Mouse (Mus musculus) heart, embryonic 11.5 days (tissue): ENCODE results near the gene Me3. TPM values are rescaled to one million over a fixed set of nuclear protein-coding genes. Genes with fewer than 3 reads are reported as not detected.

ENCODE experiments used
- ATAC-seq: fragments of 200-750 bp; cut with Nextera tagmentation; replicated peaks from 2 replicates; pipeline ENCODE4 v1.8.0; 2017; ENCODE audit warnings: moderate library complexity; ENCODE audit not compliant: insufficient number of reproducible peaks, low FRiP score, low TSS enrichment
- H3K27ac ChIP-seq: fragments of 300-500 bp; sonication (generic); 2 replicates; pipeline ENCODE4 v1.5.1; 2014; ENCODE audit warnings: mild to moderate bottlenecking, low read depth, low read length
- H3K27me3 ChIP-seq: fragments of 300-500 bp; sonication (generic); 2 replicates; pipeline ENCODE4 v1.6.1; 2014; ENCODE audit warnings: mild to moderate bottlenecking, low read length, mixed read lengths; ENCODE audit not compliant: control insufficient read depth, insufficient read depth
- H3K36me3 ChIP-seq: fragments of 300-500 bp; sonication (generic); 2 replicates; pipeline ENCODE4 v1.6.1; 2014; ENCODE audit warnings: mild to moderate bottlenecking, low read length, moderate library complexity, mixed read lengths; ENCODE audit not compliant: control insufficient read depth, insufficient read depth
- H3K4me1 ChIP-seq: fragments of 300-500 bp; sonication (generic); 2 replicates; pipeline ENCODE4 v1.6.1; 2014; ENCODE audit warnings: low read length; ENCODE audit not compliant: control insufficient read depth, insufficient read depth
- H3K4me2 ChIP-seq: fragments of 300-500 bp; sonication (generic); 2 replicates; pipeline ENCODE4 v1.6.1; 2014; ENCODE audit warnings: mild to moderate bottlenecking, moderate library complexity
- H3K4me3 ChIP-seq: fragments of 300-500 bp; sonication (generic); 2 replicates; pipeline ENCODE4 v1.5.1; 2014; ENCODE audit warnings: low read depth, low read length
- H3K9ac ChIP-seq: fragments of 300-500 bp; sonication (generic); 2 replicates; pipeline ENCODE4 v1.6.1; 2014; ENCODE audit warnings: mild to moderate bottlenecking, low read depth, low read length, moderate library complexity
- H3K9me3 ChIP-seq: fragments of 300-500 bp; sonication (generic); replicated peaks from 2 replicates; pipeline ENCODE4 v1.6.1; 2016; ENCODE audit warnings: low read length; ENCODE audit not compliant: control insufficient read depth
- WGBS: fragments of 180-500 bp; shearing (Covaris S2); extraction: QIAGEN DNeasy Blood & Tissue Kit; methylation state at CpG from one replicate; pipeline ENCODE4 v1.1.7; 2014; ENCODE audit not compliant: insufficient replicate concordance; 5-methylcytosine and 5-hydroxymethylcytosine counted together
- polyA plus RNA-seq: library from polyadenylated mRNA; unstranded; fragments of >200 nt; fragmentation: Nextera tagmentation; extraction: Ambion mirVana; gene quantifications from 2 replicates; pipeline ENCODE4 v1.2.1, GENCODE M21; 2014

The Me3 gene
- polyA plus RNA-seq, 1 experiment from 2014 or later: 2.6 TPM

GRCm38 (mm10) chr7:89798358-89799020 is 166.3 kb downstream of the Me3 start:
- 71% methylated on average over 8 of the region's 8 CpGs for WGBS
- H3K4me3 ChIP-seq: no peak overlapping the region
- no peaks in the 10 kb centered on the region for H3K4me1 ChIP-seq
- H3K36me3 ChIP-seq: no peaks in the 10 kb centered on the region
- no peak overlapping the region for H3K4me2 ChIP-seq
- H3K9ac ChIP-seq: no peak overlapping the region
- H3K9me3 ChIP-seq: no peaks in the 10 kb centered on the region
- no peak overlapping the region for H3K27ac ChIP-seq
- H3K27me3 ChIP-seq: no peaks in the 10 kb centered on the region
- no peak for ATAC-seq

GRCm38 (mm10) chr7:89802447-89802846 is 170.3 kb downstream of the Me3 start:
- WGBS: 54% methylated on average over 3 of the region's 3 CpGs

GRCm38 (mm10) chr7:89803966-89804365 is 171.8 kb downstream of the Me3 start:
- Histone ChIP-seq H3K4me1 (no peaks in the 10 kb centered on the region), H3K36me3 (no peaks in the 10 kb centered on the region), H3K9me3 (no peaks in the 10 kb centered on the region), H3K4me2 (no peak overlapping the region), H3K4me3 (no peak overlapping the region), H3K27me3 (no peaks in the 10 kb centered on the region), H3K27ac (no peak overlapping the region), H3K9ac (no peak overlapping the region)
- ATAC-seq: no peak
- 71% methylated on average over 4 of the region's 4 CpGs for WGBS

More at GRCm38 (mm10) chr7:89802447-89802846, 170.3 kb downstream of the Me3 start:
- Histone ChIP-seq H3K9ac (no peak overlapping the region), H3K36me3 (no peaks in the 10 kb centered on the region), H3K9me3 (no peaks in the 10 kb centered on the region), H3K4me3 (no peak overlapping the region), H3K4me1 (no peaks in the 10 kb centered on the region), H3K27ac (no peak overlapping the region), H3K27me3 (no peaks in the 10 kb centered on the region), H3K4me2 (no peak overlapping the region)
- ATAC-seq: no peak

- H3K27me3 ChIP-seq: no peaks in the 10 kb centered on the region
- no peak overlapping the region for H3K9ac ChIP-seq
- WGBS: 12% methylated on average over 2 of the region's 2 CpGs
- no peak for ATAC-seq
- no peak overlapping the region for H3K4me3 ChIP-seq
- H3K4me1 ChIP-seq: no peaks in the 10 kb centered on the region
- no peaks in the 10 kb centered on the region for H3K9me3 ChIP-seq
- H3K4me2 ChIP-seq: no peak overlapping the region
- H3K36me3 ChIP-seq: no peaks in the 10 kb centered on the region
- no peak overlapping the region for H3K27ac ChIP-seq
Observed at GRCm38 (mm10) chr7:89809400-89809799, 177.2 kb downstream of the Me3 start.

GRCm38 (mm10) chr7:89828436-89829065 is 196.4 kb downstream of the Me3 start:
- no peaks in the 10 kb centered on the region for H3K4me1 ChIP-seq
- no peak overlapping the region for H3K9ac ChIP-seq
- H3K27me3 ChIP-seq: no peaks in the 10 kb centered on the region
- H3K4me2 ChIP-seq: no peak overlapping the region
- no peaks in the 10 kb centered on the region for H3K36me3 ChIP-seq
- H3K9me3 ChIP-seq: no peaks in the 10 kb centered on the region
- no peak overlapping the region for H3K27ac ChIP-seq
- H3K4me3 ChIP-seq: no peak overlapping the region
- ATAC-seq: no peak
- WGBS: 70% methylated on average over 4 of the region's 4 CpGs

GRCm38 (mm10) chr7:89829201-89829600 is 197.0 kb downstream of the Me3 start:
- H3K9me3 ChIP-seq: no peaks in the 10 kb centered on the region
- ATAC-seq: 0 out of 2 replicates have a peak, but pooled peaks have one; percentile 39
- WGBS: 57% methylated on average over 7 of the region's 7 CpGs
- H3K4me2 ChIP-seq: no peak overlapping the region
- H3K27me3 ChIP-seq: no peaks in the 10 kb centered on the region
- no peak overlapping the region for H3K9ac ChIP-seq
- H3K4me3 ChIP-seq: no peak overlapping the region
- H3K27ac ChIP-seq: no peak overlapping the region
- no peaks in the 10 kb centered on the region for H3K36me3 ChIP-seq
- no peaks in the 10 kb centered on the region for H3K4me1 ChIP-seq

- H3K9ac ChIP-seq: no peak overlapping the region
- ATAC-seq: no peak
- H3K27ac ChIP-seq: no peak overlapping the region
- no peaks in the 10 kb centered on the region for H3K9me3 ChIP-seq
- H3K27me3 ChIP-seq: no peaks in the 10 kb centered on the region
- H3K4me2 ChIP-seq: no peak overlapping the region
- WGBS: 92% methylated on average over 8 of the region's 8 CpGs
- no peaks in the 10 kb centered on the region for H3K36me3 ChIP-seq
- no peak overlapping the region for H3K4me3 ChIP-seq
- no peaks in the 10 kb centered on the region for H3K4me1 ChIP-seq
Observed at GRCm38 (mm10) chr7:89833521-89833920, 201.3 kb downstream of the Me3 start.

- no peak overlapping the region for H3K4me3 ChIP-seq
- no peaks in the 10 kb centered on the region for H3K9me3 ChIP-seq
- H3K4me2 ChIP-seq: no peak overlapping the region
- H3K36me3 ChIP-seq: no peaks in the 10 kb centered on the region
- ATAC-seq: no peak
- no peaks in the 10 kb centered on the region for H3K27me3 ChIP-seq
- no peak overlapping the region for H3K27ac ChIP-seq
- WGBS: 80% methylated on average over 8 of the region's 8 CpGs
- H3K4me1 ChIP-seq: no peaks in the 10 kb centered on the region
- no peak overlapping the region for H3K9ac ChIP-seq
Observed at GRCm38 (mm10) chr7:89835566-89835965, 203.4 kb downstream of the Me3 start.

- H3K4me2 ChIP-seq: no peak overlapping the region
- H3K4me3 ChIP-seq: no peak overlapping the region
- H3K36me3 ChIP-seq: no peaks in the 10 kb centered on the region
- WGBS: 88% methylated on average over 7 of the region's 7 CpGs
- ATAC-seq: no peak
- no peak overlapping the region for H3K27ac ChIP-seq
- no peaks in the 10 kb centered on the region for H3K9me3 ChIP-seq
- H3K4me1 ChIP-seq: no peaks in the 10 kb centered on the region
- no peaks in the 10 kb centered on the region for H3K27me3 ChIP-seq
- H3K9ac ChIP-seq: no peak overlapping the region
Observed at GRCm38 (mm10) chr7:89836676-89837075, 204.5 kb downstream of the Me3 start.
